Mouse (Mus musculus) G1E (cell line): ENCODE measurements around the gene Pak6. TPM values are rescaled to one million over a fixed set of nuclear protein-coding genes. Genes with fewer than 3 reads are reported as not detected.

Source experiments
- ATAC-seq: 2 replicates; pipeline ENCODE4 v1.8.0; 2016; ENCODE audit warnings: mild to moderate bottlenecking; ENCODE audit not compliant: insufficient number of reproducible peaks, poor library complexity, low FRiP score, severe bottlenecking; ENCODE audit errors: extremely low read depth
- DNase-seq: peaks from one replicate; pipeline ENCODE4 v3.0.0; 2012; ENCODE audit warnings: low spot score
- H3K27me3 ChIP-seq: 2 replicates; pipeline ENCODE4 v1.6.1; 2012; ENCODE audit warnings: mild to moderate bottlenecking, low read length, inconsistent platforms; ENCODE audit not compliant: insufficient read depth
- H3K36me3 ChIP-seq: replicated peaks from 2 replicates; pipeline ENCODE3; 2012; ENCODE audit warnings: mild to moderate bottlenecking, inconsistent platforms
- H3K4me1 ChIP-seq: 2 replicates; pipeline ENCODE4 v1.6.1; 2012; ENCODE audit warnings: low read depth, low read length, inconsistent platforms, mixed read lengths; ENCODE audit not compliant: insufficient read depth
- H3K4me3 ChIP-seq: 2 replicates; pipeline ENCODE4 v1.5.1; 2012; ENCODE audit warnings: low read depth, mild to moderate bottlenecking, inconsistent platforms, low read length, moderate library complexity, mixed read lengths
- H3K9me3 ChIP-seq: replicated peaks from 2 replicates; pipeline ENCODE4 v1.6.1; 2012; ENCODE audit warnings: inconsistent platforms
- CTCF ChIP-seq: IDR thresholded peaks from 2 replicates; pipeline ENCODE4 v1.5.1; 2012; ENCODE audit warnings: low read depth, low read length, inconsistent platforms, mixed read lengths
- GATA1 ChIP-seq: IDR thresholded peaks from 2 replicates; pipeline ENCODE4 v1.6.1; 2012; ENCODE audit warnings: borderline replicate concordance, low read length, inconsistent platforms, mixed read lengths
- GATA2 ChIP-seq: IDR thresholded peaks from 2 replicates; pipeline ENCODE4 v1.6.1; 2012; ENCODE audit warnings: low read depth, low read length, inconsistent platforms, borderline replicate concordance
- POLR2AphosphoS5 ChIP-seq: IDR thresholded peaks from 2 replicates; pipeline ENCODE4 v1.6.1; 2012; ENCODE audit warnings: low read depth, low read length, inconsistent platforms; ENCODE audit not compliant: insufficient replicate concordance
- TAL1 ChIP-seq: conservative IDR thresholded peaks from 2 replicates; pipeline ENCODE4 v1.6.1; 2012; ENCODE audit warnings: low read depth, low read length, inconsistent platforms, mixed read lengths
- polyA plus RNA-seq: library from polyadenylated mRNA; stranded (reverse); fragments of >175 nt; gene quantifications from 2 replicates; pipeline ENCODE4 v1.2.3, GENCODE M21; 2012
- total RNA-seq, 2 experiments: library from RNA; stranded (forward) in 1 of 2; stranded (reverse) in 1 of 2; fragments of 200-1000 nt in 1 of 2; fragments of >200 nt in 1 of 2; fragmentation: Nextera tagmentation in 1 of 2; gene quantifications; 2 replicates each; pipeline ENCODE4 v1.2.3; 2014 to 2017

Gene Pak6
- total and polyA plus RNA-seq, 3 experiments: 6.2 to 28.0 (median 7.9) TPM

DNA sequence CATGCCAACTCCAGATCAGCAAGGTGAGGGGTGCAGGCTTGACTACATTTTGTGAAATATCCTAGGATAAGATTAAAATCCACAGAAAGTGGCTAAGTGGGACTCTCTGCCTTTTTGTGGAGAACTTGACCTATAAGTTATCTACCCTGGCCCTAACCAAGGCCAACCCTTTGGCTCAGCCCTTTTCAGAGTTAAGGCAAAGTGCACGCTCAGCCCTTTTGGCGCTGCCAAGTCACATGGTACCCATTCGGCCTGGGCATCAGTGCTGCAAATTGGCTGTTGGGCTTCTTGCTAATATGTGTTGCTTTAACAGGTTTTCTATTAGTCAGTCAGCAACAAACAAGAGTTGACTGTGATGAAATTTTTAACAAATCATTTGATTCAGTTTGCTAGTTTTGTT, 24.7 kb downstream of the Pak6 start:
- peaks cover 84% of the 10 kb centered on the region for H3K36me3 ChIP-seq
- DNase-seq (no peak), ATAC-seq (no peak)
- H3K4me3 ChIP-seq: no peak overlapping the region
- peaks cover 2% of the 10 kb centered on the region; the same call in 1 of the 2 replicates for H3K4me1 ChIP-seq
- no peaks in the 10 kb centered on the region for H3K27me3 ChIP-seq
- no peak for TF ChIP-seq CTCF
- no peak for TF ChIP-seq GATA2
- TF ChIP-seq GATA1: no peak
- TF ChIP-seq POLR2AphosphoS5: no peak
- TF ChIP-seq TAL1: no peak
- no peaks in the 10 kb centered on the region for H3K9me3 ChIP-seq

DNA sequence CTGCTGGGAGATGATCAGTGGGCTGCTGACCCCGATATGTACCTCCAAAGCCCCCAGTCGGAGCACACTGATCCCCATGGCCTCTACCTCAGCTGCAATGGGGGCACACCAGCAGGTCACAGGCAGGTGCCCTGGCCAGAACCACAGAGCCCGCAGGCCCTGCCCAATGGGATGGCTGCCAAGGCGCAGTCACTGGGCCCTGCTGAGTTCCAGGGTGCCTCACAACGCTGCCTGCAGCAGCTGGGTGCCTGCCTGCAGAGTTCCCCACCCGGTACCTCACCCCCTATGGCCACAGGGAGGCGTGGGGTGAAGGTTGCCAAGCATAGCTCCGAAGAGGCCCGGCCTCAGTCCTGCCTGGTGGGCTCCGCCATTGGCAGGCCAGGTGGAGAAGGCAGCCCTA, 26.8 kb downstream of the Pak6 start:
- DNase-seq (no peak), ATAC-seq (no peak)
- TF ChIP-seq GATA1: no peak
- TF ChIP-seq GATA2: no peak
- no peak for TF ChIP-seq TAL1
- H3K36me3 ChIP-seq: peaks cover 93% of the 10 kb centered on the region
- no peaks in the 10 kb centered on the region for H3K9me3 ChIP-seq
- H3K27me3 ChIP-seq: no peaks in the 10 kb centered on the region
- H3K4me3 ChIP-seq: no peak overlapping the region
- no peaks in the 10 kb centered on the region for H3K4me1 ChIP-seq

DNA sequence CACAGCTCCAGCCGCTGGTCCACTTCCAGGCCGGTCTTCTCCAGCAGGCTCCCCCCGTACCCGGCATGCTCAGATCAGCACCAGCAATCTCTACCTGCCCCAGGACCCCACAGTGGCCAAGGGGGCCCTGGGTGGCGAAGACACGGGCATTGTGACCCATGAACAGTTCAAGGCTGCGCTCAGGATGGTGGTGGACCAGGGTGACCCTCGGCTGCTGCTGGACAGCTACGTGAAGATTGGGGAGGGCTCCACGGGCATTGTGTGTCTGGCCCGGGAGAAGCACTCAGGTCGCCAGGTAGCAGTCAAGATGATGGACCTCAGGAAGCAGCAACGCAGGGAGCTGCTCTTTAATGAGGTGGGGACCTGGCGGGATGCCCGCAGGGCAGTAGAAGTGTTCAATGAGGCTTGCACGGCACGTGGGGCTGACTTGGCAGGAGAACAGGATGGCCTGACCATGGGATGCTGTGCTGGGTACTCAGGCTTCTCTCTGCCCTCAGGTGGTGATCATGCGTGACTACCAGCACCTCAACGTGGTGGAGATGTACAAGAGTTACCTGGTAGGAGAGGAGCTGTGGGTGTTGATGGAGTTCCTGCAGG, 30.4 kb downstream of the Pak6 start:
- Histone ChIP-seq H3K9me3 (no peaks in the 10 kb centered on the region), H3K4me1 (no peaks in the 10 kb centered on the region; the same call in 1 of the 2 replicates), H3K4me3 (no peak overlapping the region), H3K36me3 (peaks cover 92% of the 10 kb centered on the region), H3K27me3 (no peaks in the 10 kb centered on the region)
- DNase-seq (no peak), ATAC-seq (no peak)
- TF ChIP-seq POLR2AphosphoS5 (no peak), TAL1 (no peak), CTCF (no peak), GATA1 (no peak), GATA2 (no peak)

DNA sequence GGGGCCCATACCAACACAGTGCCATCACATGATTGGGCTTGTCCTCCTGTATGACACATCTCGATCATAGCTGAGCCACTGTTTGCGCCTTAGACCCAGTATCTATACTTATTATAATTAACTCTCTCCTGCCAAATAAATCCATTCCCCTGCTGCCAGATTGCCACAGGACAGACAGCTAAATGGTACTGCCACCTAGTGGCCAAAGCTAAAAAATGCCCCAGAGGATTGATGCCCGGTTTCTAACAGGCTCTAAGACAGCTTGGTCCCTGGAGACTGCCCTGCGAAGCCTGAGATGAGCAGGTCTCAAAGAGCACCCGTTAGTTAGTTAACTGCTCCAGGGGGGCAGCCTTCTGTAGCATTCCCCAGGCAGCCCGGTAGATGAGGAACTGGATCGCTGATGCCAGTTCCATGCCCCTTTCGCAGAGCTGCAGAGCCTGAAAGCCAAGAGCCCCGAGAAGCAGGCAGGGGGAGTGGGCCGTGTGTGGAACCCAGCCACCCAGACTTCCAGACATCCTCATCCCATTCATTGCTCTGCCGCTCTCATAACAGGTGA, 32.7 kb downstream of the Pak6 start:
- Histone ChIP-seq H3K9me3 (no peaks in the 10 kb centered on the region), H3K4me3 (no peak overlapping the region), H3K27me3 (peaks cover 6% of the 10 kb centered on the region), H3K4me1 (peaks cover 7% of the 10 kb centered on the region), H3K36me3 (peaks cover 69% of the 10 kb centered on the region)
- peak; percentile 59 for TF ChIP-seq CTCF
- no peak for TF ChIP-seq GATA1
- DNase-seq: peak; percentile 63
- no peak; the same call in 1 of the 2 replicates for ATAC-seq

DNA sequence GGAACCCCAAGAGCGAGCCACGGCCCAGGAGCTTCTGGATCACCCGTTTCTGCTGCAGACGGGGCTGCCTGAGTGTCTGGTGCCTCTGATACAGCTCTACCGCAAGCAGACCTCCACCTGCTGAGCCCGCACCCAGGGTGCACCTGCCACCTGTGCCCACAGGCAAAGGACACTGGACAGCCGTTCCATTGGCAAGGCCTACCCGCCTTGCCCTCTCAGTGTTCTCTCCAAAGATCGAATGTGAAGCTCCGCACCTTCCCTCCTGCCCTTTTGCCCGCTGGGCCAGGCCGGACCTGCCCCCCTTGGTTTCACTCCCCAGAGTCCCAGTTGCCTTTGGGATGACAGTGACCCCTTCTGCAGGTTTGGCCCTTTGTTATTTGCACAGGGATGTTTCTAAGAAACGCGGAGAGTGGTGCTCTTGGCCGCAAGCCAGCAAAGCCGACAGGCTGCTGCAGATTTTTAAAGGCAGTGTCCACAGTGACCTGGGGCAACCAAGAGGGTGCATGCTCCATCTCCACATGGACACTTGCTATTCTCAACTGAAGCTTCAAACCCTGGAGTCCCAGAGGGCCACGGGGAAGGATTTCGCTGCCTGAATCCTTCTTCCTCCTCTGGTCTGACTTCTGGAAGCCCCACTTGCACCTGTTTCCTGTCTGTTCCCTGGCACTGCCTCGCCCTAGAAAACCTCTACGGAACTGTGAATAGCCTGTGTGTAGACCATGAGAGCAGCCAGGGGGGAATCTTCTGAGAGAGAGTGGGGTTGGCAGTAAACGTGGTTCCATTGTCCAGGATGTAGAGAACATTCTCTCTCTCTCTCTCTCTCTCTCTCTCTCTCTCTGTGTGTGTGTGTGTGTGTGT, 33.6 kb downstream of the Pak6 start:
- H3K27me3 ChIP-seq: peaks cover 15% of the 10 kb centered on the region
- DNase-seq: no peak
- no peak for ATAC-seq

DNA sequence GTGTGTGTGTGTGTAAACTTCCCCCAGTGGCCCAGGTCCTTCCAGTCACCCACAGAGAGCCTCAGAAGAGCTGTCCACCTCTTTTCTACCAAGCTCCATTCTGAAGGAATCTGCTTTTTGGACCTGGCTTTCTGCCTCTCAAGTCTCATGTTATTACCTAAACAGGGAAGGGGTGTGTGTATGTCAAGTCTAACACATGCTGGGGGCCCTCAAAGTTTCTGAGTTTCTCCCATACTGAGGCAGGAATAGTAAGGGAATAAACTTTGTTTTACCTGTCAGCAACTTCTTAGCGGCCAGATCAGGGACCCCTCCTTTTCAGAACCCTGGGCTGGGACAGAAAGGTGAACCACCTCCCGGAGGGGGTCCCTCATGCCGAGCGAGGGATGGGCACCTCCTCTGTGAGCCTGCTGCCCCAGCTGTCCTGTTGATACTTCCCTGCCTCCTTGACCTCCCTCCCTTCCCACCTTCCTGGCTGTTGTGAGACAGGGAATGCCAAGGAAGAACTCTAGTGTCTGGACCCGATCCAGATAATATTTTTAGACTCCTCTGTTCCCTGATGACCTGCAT, 34.3 kb downstream of the Pak6 start:
- H3K9me3 ChIP-seq: peaks cover 4% of the 10 kb centered on the region
- TF ChIP-seq GATA2 (no peak), TAL1 (no peak), POLR2AphosphoS5 (no peak), CTCF (no peak), GATA1 (no peak)
- peaks cover 22% of the 10 kb centered on the region for H3K27me3 ChIP-seq
- peaks cover 9% of the 10 kb centered on the region for H3K4me1 ChIP-seq
- no peak for DNase-seq
- peaks cover 55% of the 10 kb centered on the region for H3K36me3 ChIP-seq
- no peak overlapping the region for H3K4me3 ChIP-seq
- no peak for ATAC-seq

More for the DNA sequence above, 33.6 kb downstream of the Pak6 start:
- no peaks in the 10 kb centered on the region for H3K9me3 ChIP-seq
- no peak overlapping the region for H3K4me3 ChIP-seq
- H3K36me3 ChIP-seq: peaks cover 62% of the 10 kb centered on the region
- TF ChIP-seq TAL1: no peak
- no peak for TF ChIP-seq GATA2
- TF ChIP-seq POLR2AphosphoS5: no peak
- TF ChIP-seq CTCF: no peak
- no peak for TF ChIP-seq GATA1
- peaks cover 9% of the 10 kb centered on the region for H3K4me1 ChIP-seq
